Mouse (Mus musculus) embryo, embryonic 9.5 days (tissue): ENCODE results near the gene Map3k14.

Experiments used
- DNase-seq: peaks from one replicate; pipeline ENCODE4 v3.0.0-alpha.2; 2017; ENCODE audit errors: extremely low spot score

Gene Map3k14

DNA sequence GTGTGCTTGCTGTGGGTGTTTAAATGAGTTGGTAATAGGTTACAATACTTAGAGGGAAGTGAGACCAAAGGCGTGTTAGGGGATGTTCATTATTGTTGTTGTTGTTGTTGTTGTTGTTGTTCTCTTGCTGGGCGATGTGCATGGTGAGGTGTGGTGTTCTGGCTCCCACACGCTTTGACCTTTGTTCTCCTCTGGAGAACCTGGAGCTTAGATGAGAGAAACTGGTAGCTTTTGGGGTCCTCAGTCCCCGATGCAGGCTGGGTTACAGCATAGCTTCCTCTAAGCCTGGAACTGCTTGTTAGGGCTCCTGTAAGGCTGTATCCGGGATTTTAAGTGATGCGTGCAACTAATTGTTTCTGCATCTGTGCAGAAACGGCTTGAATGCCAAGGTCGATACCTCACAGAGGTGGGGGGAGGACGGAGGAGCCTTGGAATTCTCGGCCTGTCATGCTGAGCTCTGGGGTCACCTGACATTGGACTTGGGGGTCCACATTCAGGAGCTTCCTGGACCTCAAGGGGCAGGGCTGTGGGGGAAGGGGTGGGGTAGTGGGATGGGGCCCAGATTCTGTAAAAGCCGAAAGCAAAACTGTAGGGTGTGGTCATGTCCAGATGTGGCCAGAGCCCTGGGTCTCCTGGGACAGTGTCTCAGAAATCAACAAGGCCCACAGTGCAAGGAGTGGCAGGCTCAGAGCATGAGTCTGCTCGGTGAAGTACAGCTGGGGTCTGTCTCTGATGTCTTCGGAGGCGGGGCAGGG lies 91.4 kb downstream of the Map3k14 start:
- DNase-seq = no peak

DNA sequence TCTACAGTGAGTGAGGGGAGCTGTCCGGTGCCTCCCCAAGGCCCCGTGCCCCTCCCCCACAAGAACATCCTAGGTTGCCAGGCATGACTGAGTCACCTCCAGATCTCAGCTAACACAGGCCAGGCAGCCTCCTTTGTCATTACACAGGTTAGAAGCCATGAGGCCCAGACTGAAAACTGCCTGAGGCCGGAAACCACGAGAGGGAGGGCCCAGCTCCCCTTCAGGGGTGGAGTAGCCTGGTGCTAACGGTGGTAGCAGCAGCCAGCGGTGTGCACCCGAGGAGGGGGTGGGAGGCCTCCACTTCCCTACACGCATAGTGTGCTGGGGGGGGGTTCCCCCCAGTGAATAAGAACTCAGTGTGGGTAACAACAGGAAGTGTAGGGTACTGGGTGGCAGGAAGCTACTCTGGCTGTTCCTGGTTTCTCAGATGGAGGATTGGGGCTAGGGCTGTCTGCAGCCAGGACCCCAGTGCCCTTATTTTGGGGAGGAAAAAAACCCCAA lies 92.3 kb downstream of the Map3k14 start:
- DNase-seq = no peak

DNA sequence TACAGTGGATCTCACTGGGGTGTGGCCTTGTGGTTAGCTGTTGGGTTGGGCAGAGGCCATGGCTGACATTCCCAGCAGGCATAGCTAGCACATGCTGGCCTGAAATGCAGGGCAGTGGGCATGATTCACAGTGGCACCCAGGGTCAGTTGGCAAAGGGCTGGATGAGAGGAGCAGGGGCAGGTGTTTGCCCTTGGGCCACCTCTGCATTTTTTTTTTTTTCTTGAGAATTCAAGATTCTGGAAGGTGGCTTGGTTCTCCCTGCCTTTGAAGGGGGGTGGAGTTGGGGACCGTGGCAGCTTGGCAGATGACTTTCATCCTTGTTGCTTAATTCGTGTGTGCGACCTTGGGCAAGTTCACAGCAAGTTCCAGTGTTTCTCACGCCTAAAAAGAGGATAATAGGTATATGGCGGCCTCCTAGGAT lies 92.8 kb downstream of the Map3k14 start:
- no peak for DNase-seq

DNA sequence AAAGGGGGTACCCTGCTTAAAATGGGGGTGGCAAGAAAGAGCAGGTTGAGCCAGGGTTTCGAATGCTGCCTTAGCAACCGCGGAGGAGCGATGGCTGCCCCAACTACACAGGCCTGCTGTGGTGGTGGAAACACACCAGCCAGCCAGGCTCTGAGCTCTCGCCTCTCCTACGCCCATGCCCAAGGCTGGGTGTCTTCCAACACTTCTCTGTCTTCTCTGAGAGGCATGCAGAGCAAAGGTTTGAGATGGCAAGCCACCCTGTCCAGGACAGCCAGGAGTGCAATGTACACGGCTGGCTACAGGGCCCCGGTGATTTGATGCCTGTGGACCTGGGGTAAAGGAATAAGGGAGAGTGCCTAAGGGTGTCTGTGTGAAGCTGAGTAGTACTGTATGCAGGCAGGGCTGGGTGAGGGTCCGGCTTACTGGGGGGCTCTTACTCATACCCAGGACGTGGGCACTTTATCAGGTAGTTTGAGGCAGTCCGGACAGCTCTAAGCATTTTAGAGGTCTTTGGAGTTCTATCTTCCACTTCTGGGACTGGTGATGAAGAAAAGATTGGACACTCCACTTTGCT lies 93.4 kb downstream of the Map3k14 start:
- DNase-seq = no peak

DNA sequence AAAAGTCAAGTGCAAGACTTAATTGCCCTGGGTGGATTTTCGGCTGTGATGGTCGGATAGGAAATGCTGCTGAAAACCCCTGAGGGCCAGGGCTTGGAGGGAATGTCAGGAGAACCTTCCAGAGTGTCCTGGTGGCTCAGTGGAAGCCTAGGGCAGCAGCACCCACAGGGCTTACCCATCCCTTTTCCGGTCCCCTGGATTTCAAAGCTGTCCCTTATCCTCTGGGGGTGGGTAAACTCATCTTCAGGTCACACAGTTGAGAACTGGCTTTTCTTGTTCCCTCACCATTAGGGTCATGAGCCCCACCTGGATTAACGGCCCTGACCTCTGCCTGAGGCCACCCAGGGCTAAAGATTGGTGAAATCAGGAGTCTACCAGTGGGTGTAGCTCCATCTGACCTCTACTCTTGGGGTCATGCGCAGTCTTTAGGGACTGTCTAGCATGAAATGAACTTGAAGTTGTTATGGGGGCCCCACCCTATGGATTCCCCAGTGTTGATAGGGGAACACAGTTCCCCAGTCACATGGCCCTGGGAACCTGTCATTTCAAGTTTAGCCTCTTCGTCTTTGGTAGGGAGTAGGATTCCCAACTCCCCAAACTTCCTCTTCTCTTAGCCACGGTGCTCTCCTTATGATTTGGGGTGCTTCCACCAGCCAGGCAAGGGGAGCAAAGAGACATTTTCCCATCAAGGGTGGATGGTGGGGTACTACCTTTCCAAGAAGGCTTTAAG lies 94.1 kb downstream of the Map3k14 start:
- DNase-seq = no peak

DNA sequence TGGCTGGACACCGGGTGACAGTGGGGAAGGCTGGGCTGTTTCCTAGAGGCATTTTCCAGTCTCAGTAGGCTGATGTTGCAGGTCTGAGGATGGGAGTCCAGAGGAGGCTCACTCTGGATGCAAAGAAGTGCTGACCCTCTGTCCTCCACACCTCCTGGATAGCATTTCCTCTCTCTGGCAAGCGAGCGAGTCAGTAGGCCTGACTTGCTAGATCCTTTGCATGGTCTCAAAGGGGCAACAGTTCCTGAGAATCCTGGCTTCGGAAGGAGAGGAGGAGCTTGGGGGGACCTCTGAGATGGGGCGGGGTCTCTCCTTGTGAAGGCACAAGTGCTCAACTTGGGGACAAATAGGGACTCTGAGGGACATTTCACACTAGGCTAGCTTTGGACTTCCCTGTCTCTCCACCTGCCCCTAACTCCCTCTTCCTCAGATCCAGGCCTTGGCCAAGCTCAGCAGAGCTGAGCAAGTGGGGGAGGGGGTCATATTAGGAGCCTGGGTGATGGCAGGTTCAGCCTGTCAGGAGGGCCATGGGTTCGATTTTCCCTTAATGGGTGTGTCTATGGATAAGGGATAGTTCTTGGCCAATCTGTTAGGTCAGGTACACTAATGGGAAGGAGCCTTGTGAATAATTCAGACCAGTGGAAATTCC lies 94.8 kb downstream of the Map3k14 start:
- no peak for DNase-seq

DNA sequence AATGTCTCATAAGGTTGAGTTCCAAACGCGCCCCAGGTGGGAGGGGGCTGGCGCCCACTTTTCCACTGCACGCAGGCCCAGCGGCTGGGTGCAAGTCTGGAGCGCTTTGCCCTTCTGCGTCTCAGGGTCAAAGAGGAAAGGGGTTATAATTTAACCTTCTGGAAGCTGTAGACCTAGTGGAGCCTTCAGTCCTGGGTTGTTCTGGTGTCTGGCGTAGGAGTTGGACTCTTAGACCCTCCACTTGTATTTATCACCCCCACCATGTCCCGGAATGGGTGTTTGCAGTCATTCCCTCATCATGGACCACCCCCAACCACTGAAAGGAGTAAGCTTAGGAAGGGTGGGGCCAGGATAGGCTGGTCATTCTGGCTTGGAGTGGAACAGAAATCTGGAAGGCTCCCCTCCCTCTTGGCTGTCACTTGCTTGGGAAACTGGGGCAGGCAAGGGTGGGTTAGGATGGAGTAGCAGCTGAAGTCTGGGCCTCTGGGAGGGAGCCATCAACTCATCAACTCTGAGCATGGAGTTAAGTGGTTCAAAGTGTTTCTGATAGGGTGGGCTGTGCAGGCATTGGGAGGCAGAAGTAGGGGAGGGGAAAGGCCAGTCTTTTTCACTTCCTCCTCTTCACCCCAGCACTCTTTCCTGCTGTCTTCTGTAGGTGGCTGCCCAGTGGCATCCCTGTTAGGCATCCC lies 95.4 kb downstream of the Map3k14 start:
- no peak for DNase-seq

DNA sequence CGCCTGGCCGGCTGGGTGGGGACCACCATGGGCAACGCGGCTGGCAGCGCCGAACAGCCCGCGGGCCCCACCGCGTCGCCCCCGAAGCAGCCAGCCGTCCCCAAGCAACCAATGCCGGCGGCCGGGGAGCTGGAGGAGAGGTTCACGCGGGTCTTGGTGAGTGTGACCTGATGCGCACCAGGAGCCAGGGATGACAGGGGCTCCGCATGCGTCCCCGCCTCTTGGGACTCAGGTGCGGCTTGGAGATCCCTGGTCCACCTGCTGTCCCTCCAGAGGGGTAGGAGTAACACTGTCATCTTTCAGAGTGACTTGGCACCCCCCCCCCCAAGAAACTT lies 96.0 kb downstream of the Map3k14 start:
- no peak for DNase-seq

DNA sequence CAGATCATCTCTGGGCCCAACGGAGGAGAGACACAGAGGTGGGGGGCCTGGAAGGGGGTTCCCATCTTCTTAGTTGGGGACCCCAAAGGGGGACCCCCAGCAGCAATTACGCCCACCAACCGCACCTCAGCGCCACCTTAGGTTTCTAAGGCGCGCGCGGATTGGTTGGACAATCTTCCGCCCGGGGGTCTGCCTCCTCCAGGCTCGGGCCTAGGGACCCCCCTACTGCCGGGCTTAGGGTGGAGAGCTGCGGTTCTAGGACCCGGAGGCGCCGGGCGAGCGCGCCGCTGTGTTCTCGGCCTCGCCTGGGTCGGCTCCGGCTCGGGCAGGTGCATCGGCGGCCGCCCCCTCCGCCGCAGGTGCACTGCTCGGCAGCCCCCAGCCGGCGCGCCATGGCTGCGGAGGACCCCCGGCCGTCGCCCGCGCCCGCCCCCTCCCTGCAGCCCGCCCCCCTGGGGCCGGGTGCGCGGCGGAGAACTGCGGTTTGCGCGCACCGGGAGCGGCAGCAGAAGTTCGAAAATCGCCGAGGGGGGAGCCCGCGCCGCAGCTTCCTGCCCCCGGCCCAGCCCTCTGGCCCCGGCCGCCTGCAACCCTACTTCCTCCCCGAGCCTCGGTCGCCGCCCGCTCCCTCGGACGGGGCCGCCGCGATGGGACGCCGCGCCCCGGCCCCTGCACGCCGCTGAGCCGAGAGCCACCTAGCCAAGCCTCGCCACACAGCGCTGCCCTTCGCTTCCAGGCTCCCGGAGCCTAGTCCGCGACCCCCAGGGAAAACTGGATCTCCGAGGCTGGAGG lies 96.6 kb downstream of the Map3k14 start, which contains the start of gene Fmnl1:
Fmnl1 (plus strand) TSS at position 614 of the 792 bp plus-strand sequence.
- DNase-seq = no peak

DNA sequence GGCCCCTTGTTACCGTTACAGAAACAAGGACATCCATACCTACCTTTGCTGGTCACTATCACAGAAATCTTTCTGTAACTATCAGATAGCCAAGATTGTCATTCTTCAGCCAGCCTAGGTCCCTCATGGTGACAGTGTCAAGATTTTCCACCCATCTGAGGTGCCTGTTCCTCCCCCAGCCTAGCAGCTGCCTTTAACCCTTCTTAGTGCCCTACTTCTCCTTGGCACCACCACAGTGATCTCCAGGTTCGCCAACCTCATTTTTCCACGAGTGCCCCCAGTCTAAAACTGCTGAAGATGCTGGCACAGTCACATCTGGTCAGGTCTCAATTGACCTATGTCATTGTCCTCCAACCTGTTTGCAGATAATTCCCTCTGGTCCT lies 97.2 kb downstream of the Map3k14 start:
- no peak for DNase-seq
